Mouse (Mus musculus) naive thymus-derived CD4-positive, alpha-beta T cell, adult 5 months (primary cell): ENCODE results near the gene Gpr137c. TPM values are rescaled to one million over a fixed set of nuclear protein-coding genes. Genes with fewer than 3 reads are reported as not detected.

ENCODE experiments used
- polyA plus RNA-seq: library from polyadenylated mRNA; unstranded; fragments of 100-300 nt; shearing (Covaris generic); gene quantifications from one replicate; pipeline ENCODE4 v1.2.1, GENCODE M21; 2017

Gene Gpr137c
- 2.3 TPM for polyA plus RNA-seq

GRCm38 (mm10) chr14:45219281-45220089 is at the start of gene Gpr137c:
Gene Gpr137c (plus strand): TSS chr14:45219717.

GRCm38 (mm10) chr14:45220090-45220956 is 806 bp downstream of the Gpr137c start, which contains the start of gene Txndc16:
Gene Txndc16 (minus strand): TSS chr14:45220328.

GRCm38 (mm10) chr14:45318426-45319236 is 99.1 kb downstream of the Gpr137c start, which contains the start of gene Ero1l:
Gene Ero1l (minus strand): TSS chr14:45318771.

GRCm38 (mm10) chr14:45329589-45330181 is 110.2 kb downstream of the Gpr137c start, which contains the start of gene Psmc6:
Gene Psmc6 (plus strand): TSS chr14:45329788.

Other genes starting within 250 kb of the Gpr137c start
- 1.2 TPM for gene Ptger2, start 231.5 kb upstream of the Gpr137c start, polyA plus RNA-seq
- gene Txndc16, start 611 bp downstream of the Gpr137c start, polyA plus RNA-seq, result 14.0 TPM
- gene Ero1l, start 99.1 kb downstream of the Gpr137c start, polyA plus RNA-seq, result 61.7 TPM
- gene Psmc6, start 110.1 kb downstream of the Gpr137c start, polyA plus RNA-seq, result 117 TPM
- gene Styx, start 131.4 kb downstream of the Gpr137c start, polyA plus RNA-seq, result 9.6 TPM
- 41.2 TPM for gene Gnpnat1, start 185.2 kb downstream of the Gpr137c start, polyA plus RNA-seq